Mouse (Mus musculus): ENCODE results near the gene Txndc16.

Txndc16 gene

DNA sequence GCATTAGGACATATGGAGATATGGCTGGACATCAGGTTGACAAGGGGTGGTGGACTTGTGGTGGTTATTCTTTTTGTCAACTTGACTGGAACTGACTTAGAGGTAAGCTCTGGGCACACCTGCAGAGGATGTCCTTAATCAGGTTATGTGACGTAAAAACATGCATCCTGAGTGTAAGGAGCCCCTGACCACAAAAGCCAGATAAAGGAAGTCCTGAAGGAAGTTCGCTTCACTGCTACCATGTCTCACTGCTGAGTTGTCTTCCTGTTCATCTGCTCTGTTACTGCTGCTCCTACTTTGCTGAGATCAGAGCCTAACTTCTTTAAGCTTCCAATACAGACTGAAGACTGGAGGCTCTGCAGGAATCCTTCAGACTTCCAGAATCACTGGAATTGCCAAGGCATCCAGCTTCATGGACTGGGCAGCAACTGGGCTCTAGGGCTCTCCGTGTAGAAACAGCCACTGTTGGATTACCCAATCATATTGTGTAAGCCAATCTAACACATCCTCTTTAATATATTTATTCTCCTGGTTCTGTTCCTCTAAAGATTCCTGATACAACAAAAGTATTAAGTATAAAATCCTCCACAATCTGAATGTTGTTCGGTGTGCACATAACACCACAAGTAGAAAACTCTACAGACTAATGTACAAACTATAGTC, 64.5 kb downstream of the Txndc16 start:
- DNase-seq (ENCODE audit: inconsistent ontology term) = no peak

GRCm38 (mm10) chr14:45153258-45153657, 66.9 kb downstream of the Txndc16 start:
- DNase-seq (ENCODE audit: inconsistent ontology term) = peak; percentile 32

DNA sequence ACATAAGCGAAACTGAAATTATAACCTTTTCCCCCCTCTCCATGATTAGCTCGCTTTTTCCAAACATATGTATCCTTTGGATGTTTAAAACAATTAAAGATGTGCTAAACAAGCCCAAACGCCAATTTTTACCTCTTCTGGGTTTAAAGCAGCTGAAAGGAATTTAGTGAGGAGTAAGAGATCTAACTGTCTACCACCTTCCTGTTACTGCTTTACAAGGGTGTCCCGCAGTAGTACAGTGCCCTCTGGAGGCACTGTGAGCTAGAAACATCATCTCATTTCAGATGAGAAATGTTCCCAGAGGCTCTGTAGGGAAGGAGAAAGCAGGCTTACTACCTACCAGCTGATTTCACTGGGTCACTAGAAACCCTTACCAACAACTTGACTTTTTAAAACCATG, 77.6 kb downstream of the Txndc16 start:
- DNase-seq (ENCODE audit: inconsistent ontology term) = peak; percentile 51

DNA sequence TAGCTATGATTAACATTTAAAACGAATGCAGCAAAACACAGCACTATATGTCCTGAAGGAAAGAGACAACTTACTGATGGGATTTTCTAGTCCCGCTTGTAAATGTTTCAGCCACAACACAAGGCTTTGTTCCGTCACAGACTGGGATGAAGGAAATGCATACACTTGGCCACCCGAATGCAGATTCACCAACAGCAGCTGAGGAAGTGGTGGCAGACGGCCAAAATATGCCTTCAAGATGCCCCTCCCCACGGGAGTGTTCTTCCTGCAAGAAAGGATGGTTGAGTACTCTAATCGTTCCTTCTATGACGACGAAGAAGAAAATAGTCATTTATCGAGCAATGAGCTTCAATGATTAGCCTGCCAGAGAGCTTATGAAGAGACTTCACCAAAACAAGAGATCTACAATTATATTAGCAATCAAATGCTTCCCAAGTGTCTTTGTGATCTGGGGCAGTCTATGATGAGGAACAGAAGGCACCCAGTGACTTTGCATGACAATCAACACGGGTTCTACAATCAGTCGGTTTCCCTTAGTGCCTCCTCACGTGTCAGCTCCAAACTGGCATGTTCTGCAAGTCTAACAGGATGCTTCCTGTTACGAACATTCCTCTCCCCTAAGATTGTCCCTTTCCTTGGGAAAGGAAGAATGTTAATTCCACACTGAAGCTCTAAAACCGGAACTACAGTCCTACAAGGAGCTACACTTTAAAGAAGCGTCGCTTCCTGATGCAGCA, 79.6 kb downstream of the Txndc16 start:
- no peak for DNase-seq (ENCODE audit: inconsistent ontology term)

DNA sequence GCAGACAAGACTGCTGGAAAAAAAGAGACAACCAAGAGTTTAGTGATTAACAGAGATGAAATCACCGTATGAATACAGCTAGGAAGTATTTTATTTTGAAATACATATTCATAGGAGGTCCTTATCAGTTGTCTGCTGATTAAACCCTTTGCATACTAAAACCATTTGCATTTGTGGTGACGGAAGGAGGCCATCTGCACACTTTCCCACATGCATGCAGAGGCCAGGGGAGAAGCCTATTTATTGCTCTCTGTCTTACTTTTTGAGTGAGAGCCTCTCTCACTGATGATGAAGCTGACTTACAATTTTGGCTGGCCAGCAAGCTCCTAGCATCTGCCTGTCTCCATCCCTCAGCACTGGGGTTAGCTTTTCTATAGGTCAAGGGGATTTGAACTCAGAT, 84.2 kb downstream of the Txndc16 start:
- DNase-seq (ENCODE audit: inconsistent ontology term) = no peak

GRCm38 (mm10) chr14:45135560-45135959, 84.6 kb downstream of the Txndc16 start:
- DNase-seq (ENCODE audit: inconsistent ontology term) = no peak

- DNase-seq (ENCODE audit: inconsistent ontology term) = no peak
Measured at GRCm38 (mm10) chr14:45118359-45118758, 101.8 kb downstream of the Txndc16 start.

DNA sequence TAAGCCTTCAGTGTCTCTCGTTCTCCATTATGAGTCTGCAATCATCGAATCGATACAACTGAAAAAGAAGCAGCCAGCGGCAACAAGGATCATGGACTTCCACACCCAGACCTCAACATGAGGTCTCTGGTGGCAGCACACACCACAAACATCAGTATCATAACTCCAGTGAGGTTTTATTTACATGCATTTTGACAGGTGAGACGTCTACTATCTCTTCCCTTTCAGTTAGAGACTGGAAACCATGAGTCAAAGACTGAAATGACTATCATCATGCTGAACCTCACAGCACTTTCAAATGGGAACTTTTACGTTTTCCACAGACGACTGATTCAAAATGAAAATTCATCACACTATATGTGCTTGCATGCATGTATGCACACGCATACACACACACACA, 117.9 kb downstream of the Txndc16 start:
- no peak for DNase-seq (ENCODE audit: inconsistent ontology term)

GRCm38 (mm10) chr14:45092327-45092726, 127.8 kb downstream of the Txndc16 start:
- no peak for DNase-seq (ENCODE audit: inconsistent ontology term)

GRCm38 (mm10) chr14:45090011-45090410, 130.1 kb downstream of the Txndc16 start:
- no peak for DNase-seq (ENCODE audit: inconsistent ontology term)

DNA sequence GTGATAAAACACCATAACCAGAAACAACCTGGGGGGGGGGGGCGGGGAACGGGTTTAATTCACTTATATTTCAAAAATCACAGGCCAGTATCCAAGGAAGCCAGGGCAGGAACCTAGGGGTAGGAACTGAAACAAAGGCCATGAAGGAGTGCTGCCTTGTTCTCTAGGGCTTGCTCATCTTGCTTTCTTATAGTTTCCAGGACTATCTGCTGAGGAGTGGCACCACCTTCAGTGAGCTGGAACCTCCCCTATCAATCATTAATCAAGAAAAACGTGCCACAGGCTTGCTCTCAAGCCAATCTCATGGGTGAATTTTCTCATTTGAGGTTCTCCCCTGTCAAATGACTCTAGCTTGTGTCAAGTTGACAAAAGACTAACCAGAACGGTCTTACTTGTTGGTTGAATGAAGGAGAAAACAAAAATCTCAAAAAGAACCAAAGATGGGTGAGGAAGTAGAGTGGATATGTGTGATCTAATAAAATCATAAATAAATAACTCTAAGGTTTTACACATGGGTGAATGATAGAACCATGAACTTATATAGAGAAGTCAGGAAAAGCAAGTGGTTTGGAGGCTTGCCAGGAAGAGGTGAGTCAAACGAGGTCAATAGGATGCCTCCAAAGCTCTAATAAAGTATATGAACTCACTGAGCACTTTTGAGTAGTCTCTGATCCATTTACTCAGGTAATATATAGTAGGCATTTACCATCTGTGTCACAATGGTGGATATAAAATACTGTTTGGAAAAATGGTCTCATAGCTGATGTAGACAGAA, 134.3 kb downstream of the Txndc16 start:
- DNase-seq (ENCODE audit: inconsistent ontology term) = no peak

DNA sequence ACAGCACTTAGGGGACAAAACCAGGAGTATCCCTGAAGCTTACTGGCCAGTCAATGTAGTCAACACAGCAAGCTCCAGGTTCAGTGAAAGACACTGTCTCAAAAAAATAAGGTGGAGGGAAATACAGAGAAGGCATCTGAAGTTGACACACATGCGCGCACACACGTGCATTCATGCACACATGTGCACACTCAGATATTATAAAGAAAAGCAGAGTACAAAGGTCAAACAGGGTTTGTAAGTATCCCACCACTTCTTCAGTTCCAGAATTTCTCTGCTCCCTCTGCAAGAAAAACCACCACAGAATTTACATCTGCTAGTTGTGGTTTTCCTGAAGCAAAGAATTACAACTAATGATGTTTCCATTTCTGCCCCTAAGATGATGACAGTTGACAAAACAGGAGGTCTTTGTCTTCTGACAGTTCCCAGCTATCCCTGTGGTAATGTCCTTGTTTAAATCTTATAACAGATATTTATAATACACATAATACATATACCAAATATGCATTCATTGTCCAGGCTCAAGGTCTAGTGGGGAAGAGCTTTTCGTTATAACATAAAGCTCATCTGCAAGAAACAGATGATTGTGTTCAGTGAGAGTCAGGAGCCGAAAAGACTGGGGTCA, 135.4 kb downstream of the Txndc16 start:
- no peak for DNase-seq (ENCODE audit: inconsistent ontology term)

- no peak for DNase-seq (ENCODE audit: inconsistent ontology term)
Measured at GRCm38 (mm10) chr14:45083540-45083939, 136.6 kb downstream of the Txndc16 start.
